Mouse (Mus musculus) lung, postnatal 25 days (tissue): ENCODE results near the gene Kat6b.

ENCODE experiments used
- DNase-seq: peaks from one replicate; pipeline ENCODE4 v3.0.0; 2022; ENCODE audit warnings: low spot score

The Kat6b gene

DNA sequence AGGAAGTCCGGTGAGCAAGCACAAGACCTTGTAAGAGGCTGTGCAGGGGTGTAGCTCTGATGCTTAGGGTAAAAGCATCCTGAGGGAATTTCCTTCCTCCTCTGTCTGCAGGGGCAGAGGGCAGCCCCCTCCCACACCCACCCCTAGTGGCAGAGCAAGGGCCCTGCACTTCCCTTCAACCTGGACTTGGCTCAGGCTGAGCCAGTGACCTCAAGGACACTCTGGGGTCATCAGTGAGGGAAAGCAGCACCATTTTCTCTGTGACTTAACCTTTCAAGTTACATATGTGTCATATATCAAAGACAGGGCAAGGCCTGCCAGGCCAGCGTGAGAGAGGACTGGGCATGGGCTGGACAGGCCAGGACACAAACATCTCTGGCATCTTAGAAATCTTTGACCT is 228.3 kb downstream of the Kat6b start:
- no peak for DNase-seq

GRCm38 (mm10) chr14:21711231-21711630 is 230.0 kb downstream of the Kat6b start:
- no peak for DNase-seq

GRCm38 (mm10) chr14:21714486-21714885 is 233.3 kb downstream of the Kat6b start, which contains the start of gene Dupd1:
TSS of gene Dupd1 (minus strand) at chr14:21714576.
- DNase-seq, result no peak

- no peak for DNase-seq
These were observed 238.6 kb downstream of the Kat6b start for GRCm38 (mm10) chr14:21719646-21720383.

DNA sequence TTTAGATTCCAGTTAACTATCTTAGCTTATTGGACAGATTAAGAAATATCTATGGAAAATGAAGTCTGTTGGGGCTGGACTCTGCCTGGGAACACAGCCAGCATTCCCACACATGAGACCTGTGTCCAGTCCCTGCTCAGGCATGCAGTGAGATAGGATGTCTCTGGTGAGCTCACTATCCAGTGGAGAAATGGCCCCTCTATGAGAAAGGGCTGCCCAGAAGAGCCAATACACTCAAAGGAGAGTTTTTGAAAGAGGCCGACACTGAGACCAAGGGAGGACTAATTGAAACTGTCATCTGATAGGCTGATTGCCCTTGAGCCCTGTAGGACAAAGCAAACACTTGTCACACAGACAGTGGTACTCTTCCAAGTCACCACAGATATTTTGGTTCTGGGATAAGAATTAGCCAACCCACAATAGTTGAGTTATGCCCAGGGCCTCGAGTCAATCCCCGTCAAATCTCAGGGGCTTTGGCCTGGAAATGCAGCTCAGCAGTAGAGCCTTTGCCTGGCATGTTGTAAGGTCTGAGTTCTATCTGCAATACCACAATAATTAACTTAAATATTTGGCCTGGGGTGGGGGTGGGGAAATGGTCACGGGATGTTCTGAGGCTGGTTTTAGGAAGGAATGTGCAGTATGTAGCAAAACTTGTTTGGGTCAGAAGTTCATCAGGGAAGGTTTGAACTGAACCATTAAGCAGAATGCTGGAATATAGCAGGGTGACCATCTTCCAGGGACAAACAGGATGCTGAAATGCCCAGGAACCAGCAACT is 239.4 kb downstream of the Kat6b start:
- no peak for DNase-seq
